22 mouse cellular contexts compared by ENCODE assay signal in genomic region chr4:149949691-149950090, GRCm38 (mm10). TPM values are rescaled to one million over a fixed set of nuclear protein-coding genes. Genes with fewer than 3 reads are reported as not detected.
DNase-seq lines count a peak whose midpoint lies in the region; ATAC-seq lines count a peak whose summit lies in the region.
"Had no signal": no experiment of that assay in that cellular context is flagged by ENCODE, and none has a peak within 500 bp of the region (broad histone marks: within the 10 kb centered on the region; RNA-seq: fewer than 3 reads in every experiment).

No protein-coding gene starts in this region.

- no peak overlapping the region for H3K4me2 ChIP-seq in kidney, embryonic 14.5 days (replicated peaks; ENCODE audit: low read depth, low read length)
- H3K4me2 ChIP-seq: embryonic facial prominence, embryonic 15.5 days; hindbrain, embryonic 14.5 days had no signal

- no peaks in the 10 kb centered on the region for H3K9me3 ChIP-seq in kidney, embryonic 14.5 days (ENCODE audit: control insufficient read depth, low read length)
- H3K9me3 ChIP-seq in limb, embryonic 10.5 days (replicated peaks) = no peaks in the 10 kb centered on the region
- H3K9me3 ChIP-seq: embryonic facial prominence, embryonic 15.5 days; forebrain, embryonic 10.5 days; hindbrain, embryonic 10.5 days had no signal

- ATAC-seq in kidney, embryonic 14.5 days (ENCODE audit: low FRiP score, low TSS enrichment) = peak; percentile 69
- ATAC-seq: activated CD4-positive, CD25-positive, alpha-beta regulatory T cell, adult 4 months; forebrain, embryonic 14.5 days; Patski had no signal

- no peak overlapping the region for H3K9ac ChIP-seq in kidney, embryonic 14.5 days (ENCODE audit: low read depth, low read length)
- H3K9ac ChIP-seq: embryonic facial prominence, embryonic 15.5 days; hindbrain, embryonic 14.5 days had no signal

- DNase-seq in kidney, postnatal 36 days = no peak
- peak; percentile 40 to 57 for DNase-seq in kidney, postnatal 4 days
- DNase-seq in kidney, adult 9 months = no peak
- no peak for DNase-seq in limb, embryonic 10.5 days (ENCODE audit: low spot score)
- no peak for DNase-seq in left cerebral cortex, postnatal 14 days (ENCODE audit: low spot score in 2 of 2)
- DNase-seq in urinary bladder, postnatal 10 days (ENCODE audit: low spot score) = no peak
- DNase-seq: adrenal gland, postnatal 14 days; cerebellum, adult 2 months; cerebellum, postnatal 10 days; gastrocnemius, adult 2 months; gastrocnemius, postnatal 25 days; heart, postnatal 14 days had no signal

- H3K4me1 ChIP-seq in kidney, embryonic 14.5 days (ENCODE audit: control insufficient read depth, insufficient read depth, low read length) = peaks cover 32% of the 10 kb centered on the region
- peaks cover 80% of the 10 kb centered on the region for H3K4me1 ChIP-seq in limb, embryonic 10.5 days

- H3K27me3 ChIP-seq in kidney, embryonic 14.5 days (ENCODE audit: control insufficient read depth, insufficient read depth, low read length) = no peaks in the 10 kb centered on the region
- peaks cover 19% of the 10 kb centered on the region for H3K27me3 ChIP-seq in limb, embryonic 10.5 days (ENCODE audit: low read depth, poor library complexity, severe bottlenecking)
- H3K27me3 ChIP-seq: embryonic facial prominence, embryonic 15.5 days; Patski had no signal

- intact Hi-C loops in left cerebral cortex, postnatal 14 days (cut with DNase I) = loop anchor here (5.0 kb wide), 1 partner anchor 97 kb away; no protein-coding TSS in a partner anchor

- no peak overlapping the region for H3K27ac ChIP-seq in kidney, embryonic 14.5 days (ENCODE audit: low read depth, low read length)
- H3K27ac ChIP-seq in limb, embryonic 10.5 days = peak overlapping the region; percentile 33; the same call in 1 of the 2 replicates
- H3K27ac ChIP-seq: embryonic facial prominence, embryonic 15.5 days; forebrain, embryonic 10.5 days; gastrocnemius, adult 2 months; hindbrain, embryonic 10.5 days; hindbrain, embryonic 14.5 days had no signal

- WGBS in kidney, embryonic 14.5 days = 43% methylated on average over 13 of the region's 13 CpGs
- WGBS in limb, embryonic 10.5 days = 64% methylated on average over 13 of the region's 13 CpGs

- no peaks in the 10 kb centered on the region for H3K36me3 ChIP-seq in kidney, embryonic 14.5 days (ENCODE audit: control insufficient read depth, insufficient read depth, low read length)
- H3K36me3 ChIP-seq in limb, embryonic 10.5 days = peaks cover 8% of the 10 kb centered on the region; the same call in 1 of the 2 replicates
- H3K36me3 ChIP-seq: embryonic facial prominence, embryonic 15.5 days; forebrain, embryonic 10.5 days; hindbrain, embryonic 10.5 days had no signal

- no peak overlapping the region for H3K4me3 ChIP-seq in kidney, embryonic 14.5 days (ENCODE audit: low read length)
- no peak overlapping the region for H3K4me3 ChIP-seq in limb, embryonic 10.5 days
- H3K4me3 ChIP-seq: embryonic facial prominence, embryonic 15.5 days; erythroblast, embryonic 14.5 days; forebrain, embryonic 10.5 days; gastrocnemius, adult 2 months; hindbrain, embryonic 10.5 days had no signal

RNA-seq across cellular contexts. Expression of gene Spsb1, which starts 5.2 kb away (rescaled TPM):
- 8.0 and 9.6 TPM in 2 replicates for polyA plus RNA-seq in kidney, embryonic 14.5 days (2014; fragmentation: Nextera tagmentation; extraction: Ambion mirVana)
- 13.7 and 18.8 TPM in 2 replicates for polyA plus RNA-seq in limb, embryonic 10.5 days (2016; fragmentation: Nextera tagmentation; extraction: Ambion mirVana)
- total RNA-seq in left cerebral cortex, postnatal 14 days (2021) = 10 to 100 TPM; 17.7 to 19.6 TPM
- total RNA-seq: granulocyte monocyte progenitor cell, adult 5-6 weeks had no signal
- polyA plus RNA-seq: erythroblast, embryonic 14.5 days had no signal

RNA-seq across cellular contexts. Expression of gene H6pd, which starts 59.1 kb away (rescaled TPM):
- polyA plus RNA-seq in kidney, embryonic 14.5 days (2014; fragmentation: Nextera tagmentation; extraction: Ambion mirVana) = 6.8 and 10.7 TPM in 2 replicates
- polyA plus RNA-seq in limb, embryonic 10.5 days (2016; fragmentation: Nextera tagmentation; extraction: Ambion mirVana) = 4.5 and 5.6 TPM in 2 replicates
- total RNA-seq in left cerebral cortex, postnatal 14 days (2021) = 10 to 100 TPM; 11.4 to 14.2 TPM

Comparison
In these comparisons a context has a peak if more than half of its experiments do, and no peak if none do; other contexts are left out.
1. DNase-seq: peak in kidney, postnatal 4 days (2 of 2); none in kidney, postnatal 36 days (0 of 2), kidney, adult 9 months (single experiment), limb, embryonic 10.5 days (single experiment), left cerebral cortex, postnatal 14 days (0 of 2) and urinary bladder, postnatal 10 days (single experiment).